Mouse (Mus musculus) c-Kit-positive CD71-positive TER-119-negative erythroid progenitor cells, embryonic 14.5 days (primary cell): ENCODE measurements at regions not wholly inside any gene's neighbourhood (a gene's known extent, or its start where the extent isn't known, plus 50 kb on each side); places are given as distances from the start of the nearest gene placed in this dataset.

Experiments
- DNase-seq: peaks from one replicate; pipeline ENCODE4 v3.0.0-alpha.2; 2013; ENCODE audit warnings: low read depth

GRCm38 (mm10) chr16:30736662-30737326 lies 137.3 kb downstream of the Fam43a start:
- no peak for DNase-seq

DNA sequence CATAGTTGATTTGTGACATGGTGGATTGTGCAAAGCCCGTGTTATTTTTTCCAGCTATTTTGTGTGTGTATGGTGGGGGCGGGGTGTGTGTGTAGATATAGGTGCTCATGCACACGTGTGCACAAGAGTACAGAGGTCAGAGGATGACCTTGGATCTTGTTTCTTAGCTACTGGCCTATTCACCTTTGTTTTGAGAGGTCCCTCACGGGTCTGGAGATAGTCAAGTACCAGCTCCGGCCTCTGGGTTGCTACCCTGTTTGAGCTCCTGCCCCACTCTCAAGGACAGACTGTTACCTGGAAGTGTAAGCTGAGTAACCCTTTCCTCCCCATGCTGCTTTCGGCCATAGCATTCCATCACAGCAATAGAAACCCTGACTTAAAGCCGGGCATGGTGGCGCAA lies 138.0 kb downstream of the Fam43a start:
- no peak for DNase-seq

GRCm38 (mm10) chr16:30739651-30740050 lies 140.1 kb downstream of the Fam43a start:
- no peak for DNase-seq

- DNase-seq: no peak
Measured at GRCm38 (mm10) chr16:30741192-30741591, 141.7 kb downstream of the Fam43a start.

- DNase-seq: no peak
Measured at GRCm38 (mm10) chr16:30742474-30742873, 143.0 kb downstream of the Fam43a start.

DNA sequence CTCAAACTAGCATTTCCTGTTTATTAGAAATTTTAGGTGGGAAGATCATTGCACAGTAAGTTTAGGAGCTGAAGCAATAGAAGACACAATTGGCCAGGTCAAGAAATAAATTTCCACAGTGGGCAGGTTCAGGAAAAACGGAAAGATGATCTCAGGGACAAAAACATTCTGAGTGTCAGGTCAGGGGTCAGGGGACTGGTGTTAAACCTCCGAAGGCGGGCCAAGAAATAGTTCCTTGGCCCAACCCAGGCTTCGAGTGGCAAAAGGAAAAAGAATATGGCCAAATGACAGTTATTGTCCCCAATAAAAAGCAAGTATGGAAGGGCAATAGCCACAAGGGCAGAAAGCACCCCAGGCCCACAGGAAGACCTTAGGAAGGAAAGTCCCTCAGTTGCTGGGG lies 144.0 kb downstream of the Fam43a start:
- no peak for DNase-seq

- no peak for DNase-seq
Measured at GRCm38 (mm10) chr16:30744237-30744636, 144.7 kb downstream of the Fam43a start.

GRCm38 (mm10) chr16:30745598-30746181 lies 146.2 kb downstream of the Fam43a start:
- no peak for DNase-seq

GRCm38 (mm10) chr16:30746211-30746610 lies 146.7 kb downstream of the Fam43a start:
- no peak for DNase-seq

- DNase-seq: no peak
Measured at GRCm38 (mm10) chr16:30749841-30750240, 150.3 kb downstream of the Fam43a start.

DNA sequence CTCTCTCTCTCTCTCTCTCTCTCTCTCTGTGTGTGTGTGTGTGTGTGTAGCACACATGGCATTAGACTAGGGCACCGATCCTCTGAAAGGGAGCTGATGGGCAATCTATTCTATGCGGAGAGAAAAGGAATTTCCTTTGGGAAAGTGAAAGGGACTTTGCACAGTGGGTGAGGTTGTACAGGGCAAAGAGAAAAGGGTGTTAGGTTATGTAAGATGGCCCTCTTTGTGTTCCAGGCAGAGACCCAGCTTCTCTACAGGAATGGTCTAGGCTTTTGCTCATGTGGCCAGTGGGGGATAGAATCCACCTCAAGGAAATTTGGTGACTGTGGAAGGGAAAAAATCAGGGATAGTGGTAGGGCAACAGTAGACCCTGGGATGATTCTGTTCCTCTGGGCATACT lies 156.2 kb downstream of the Fam43a start:
- no peak for DNase-seq

DNA sequence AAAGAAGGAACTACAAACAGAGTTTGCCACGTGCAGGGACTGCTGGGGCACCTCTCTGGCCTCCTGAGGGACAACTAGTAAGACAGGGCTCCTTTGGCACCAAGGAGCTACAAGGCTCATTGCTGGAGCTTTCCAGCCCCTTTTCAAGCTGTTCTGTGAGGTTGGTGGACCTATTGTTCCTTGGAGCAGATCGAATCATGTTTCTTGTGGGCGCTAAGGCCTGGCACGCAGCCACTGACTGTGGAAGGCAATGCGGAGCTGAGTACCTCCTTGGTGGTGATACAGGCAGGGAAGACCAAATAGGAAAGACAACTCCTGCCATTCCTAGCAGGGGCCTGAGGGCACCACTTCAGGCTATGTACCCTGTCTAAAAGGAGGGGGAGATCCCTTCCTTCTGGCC lies 157.2 kb downstream of the Fam43a start:
- DNase-seq: no peak

GRCm38 (mm10) chr16:30757556-30757955 lies 158.0 kb downstream of the Fam43a start:
- DNase-seq: no peak

DNA sequence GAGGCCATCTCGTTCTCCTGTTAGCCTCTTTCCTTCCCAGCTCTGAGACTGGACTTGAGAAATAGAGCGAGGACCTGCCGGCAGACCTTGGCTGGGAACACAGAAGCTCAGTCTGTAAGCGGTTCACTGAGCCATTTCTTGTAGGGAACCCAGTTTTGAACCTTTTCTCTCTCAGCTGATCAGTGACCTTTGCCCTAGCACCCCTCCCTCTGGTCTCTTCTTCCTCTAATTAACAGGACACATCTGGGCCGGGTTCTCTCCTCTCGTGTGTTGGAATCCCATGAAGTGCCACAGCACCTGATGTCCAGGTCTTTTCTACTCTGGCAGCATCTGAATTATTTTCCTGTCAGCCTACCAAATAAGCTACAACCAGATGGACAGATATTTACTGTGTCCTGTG lies 158.5 kb downstream of the Fam43a start:
- no peak for DNase-seq

DNA sequence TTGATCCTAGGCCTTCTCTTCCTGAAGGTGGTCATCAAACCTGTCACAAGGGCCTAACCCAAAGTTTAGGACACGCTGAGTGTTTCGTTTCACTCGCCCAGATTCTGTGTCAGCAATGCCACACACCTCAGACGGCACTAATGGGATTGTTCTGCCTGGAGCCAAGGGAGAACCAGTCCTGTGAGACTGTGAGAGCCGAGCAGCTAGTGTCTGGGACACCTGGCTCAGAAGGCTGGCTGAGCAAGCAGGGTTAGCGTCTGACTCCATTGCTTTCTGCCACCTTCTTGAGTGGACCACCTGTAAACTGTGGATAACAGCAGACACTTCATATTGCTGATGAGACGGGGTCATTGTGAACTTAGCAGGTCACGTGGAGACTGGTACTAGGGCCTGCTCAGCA lies 160.0 kb downstream of the Fam43a start:
- DNase-seq: no peak

- no peak for DNase-seq
Measured at GRCm38 (mm10) chr16:30761201-30761710, 161.7 kb downstream of the Fam43a start.

DNA sequence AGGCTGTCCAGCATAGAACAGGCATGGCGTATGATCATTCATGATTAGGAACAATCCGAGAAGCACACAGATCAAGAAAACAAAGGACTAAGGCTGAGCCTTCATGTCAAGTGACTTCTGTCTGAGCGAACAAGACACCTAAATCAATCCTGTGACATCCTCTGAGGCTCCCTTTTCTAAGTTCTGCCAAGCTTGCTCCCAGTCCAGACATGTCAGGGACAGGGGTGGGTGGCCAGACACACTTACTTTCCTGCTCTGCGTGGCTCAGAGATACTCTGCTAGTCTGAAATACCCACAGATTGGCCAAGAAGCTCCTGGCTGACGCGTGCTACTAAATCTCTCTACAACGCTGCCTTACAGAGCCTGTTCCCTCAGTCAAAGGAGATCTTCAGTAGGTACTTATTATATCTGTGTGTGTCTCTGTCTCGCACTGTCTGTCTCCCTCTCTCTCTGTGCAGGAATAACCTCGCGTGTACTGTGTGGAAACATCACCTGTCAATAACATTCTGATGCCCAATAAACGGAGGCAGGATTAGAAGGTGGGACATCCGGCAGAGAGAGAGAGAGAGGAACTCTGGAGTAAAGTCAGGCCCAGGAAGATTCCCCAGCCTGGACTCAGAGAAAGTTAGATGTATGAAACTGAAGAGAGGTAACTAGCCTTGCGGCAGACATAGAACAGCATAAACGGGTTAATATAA lies 163.5 kb downstream of the Fam43a start:
- no peak for DNase-seq

- no peak for DNase-seq
Measured at GRCm38 (mm10) chr16:30765591-30765990, 166.1 kb downstream of the Fam43a start.

- DNase-seq: no peak
Measured at GRCm38 (mm10) chr16:30769007-30769442, 169.5 kb downstream of the Fam43a start.

- no peak for DNase-seq
Measured at GRCm38 (mm10) chr16:30769467-30769866, 169.9 kb downstream of the Fam43a start.

- no peak for DNase-seq
Measured at GRCm38 (mm10) chr16:30772802-30773201, 173.3 kb downstream of the Fam43a start.

- no peak for DNase-seq
Measured at GRCm38 (mm10) chr16:30774951-30775661, 175.6 kb downstream of the Fam43a start.
